Mouse (Mus musculus) kidney, adult 9 months (tissue): ENCODE data around the gene Muc5b.

Experiments
- DNase-seq: peaks from one replicate; pipeline ENCODE4 v3.0.0; 2022

The Muc5b gene

DNA sequence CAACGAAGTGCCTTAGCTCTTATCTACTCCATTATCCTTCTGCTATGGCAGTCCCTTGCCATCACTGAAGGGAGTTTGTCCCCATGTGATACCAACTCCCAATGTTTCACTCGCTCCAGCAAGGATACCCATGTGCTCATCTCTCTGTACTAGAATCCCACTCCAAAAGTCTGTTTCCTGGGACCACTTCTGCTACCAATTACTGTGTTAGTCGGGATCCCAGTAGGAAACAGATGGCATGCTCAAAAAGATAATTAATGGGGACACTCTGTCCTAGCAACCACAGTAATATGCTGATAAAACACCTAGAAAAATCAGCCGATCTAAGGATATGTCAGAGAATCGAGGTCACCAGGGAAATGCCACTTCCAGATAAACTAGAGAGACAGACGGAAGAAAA, 69.7 kb downstream of the Muc5b start:
- no peak for DNase-seq

DNA sequence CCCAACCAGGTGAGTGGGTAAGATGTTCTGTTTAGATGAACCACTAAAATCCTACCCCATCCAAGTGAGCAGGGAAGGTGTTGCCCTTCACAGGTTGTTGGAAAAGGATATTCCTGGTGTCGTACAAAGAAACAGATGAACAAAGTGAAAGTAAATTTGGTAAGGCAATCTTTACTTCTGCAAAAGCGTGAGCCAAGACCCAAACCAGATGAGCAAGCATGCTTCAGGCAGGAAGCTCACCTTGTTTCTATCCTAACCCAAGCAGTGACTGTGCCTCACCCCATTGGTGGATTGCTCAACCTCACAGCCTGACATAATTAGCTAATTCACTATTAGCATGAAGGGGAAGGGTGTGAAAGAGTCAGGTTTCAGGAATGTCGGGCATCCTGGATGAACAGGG, 72.4 kb downstream of the Muc5b start:
- DNase-seq: no peak

DNA sequence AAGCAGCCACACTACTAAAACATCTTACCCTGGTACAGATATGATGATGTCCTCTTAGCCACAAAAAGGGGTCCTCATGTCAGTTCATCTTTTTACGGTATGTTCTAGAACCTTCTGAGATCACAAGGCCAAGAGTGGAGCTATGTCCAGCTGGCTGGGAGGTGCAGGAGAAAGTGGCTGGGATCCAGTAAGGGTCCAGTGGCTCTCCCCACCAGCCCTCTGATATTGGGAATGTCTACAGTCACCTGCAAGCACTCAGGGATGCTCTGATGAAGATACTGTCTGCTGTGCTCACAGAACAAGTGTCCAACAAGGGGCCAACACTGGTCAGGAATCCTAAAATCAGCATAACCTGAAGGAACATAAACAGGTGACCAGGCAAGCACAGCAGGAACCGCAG, 79.5 kb downstream of the Muc5b start, which contains the start of gene Tollip:
TSS of gene Tollip (minus strand) at position 101 of the 400 bp plus-strand sequence.
- DNase-seq: no peak
